Mouse (Mus musculus): ENCODE data around the gene Map3k15.

The Map3k15 gene

DNA sequence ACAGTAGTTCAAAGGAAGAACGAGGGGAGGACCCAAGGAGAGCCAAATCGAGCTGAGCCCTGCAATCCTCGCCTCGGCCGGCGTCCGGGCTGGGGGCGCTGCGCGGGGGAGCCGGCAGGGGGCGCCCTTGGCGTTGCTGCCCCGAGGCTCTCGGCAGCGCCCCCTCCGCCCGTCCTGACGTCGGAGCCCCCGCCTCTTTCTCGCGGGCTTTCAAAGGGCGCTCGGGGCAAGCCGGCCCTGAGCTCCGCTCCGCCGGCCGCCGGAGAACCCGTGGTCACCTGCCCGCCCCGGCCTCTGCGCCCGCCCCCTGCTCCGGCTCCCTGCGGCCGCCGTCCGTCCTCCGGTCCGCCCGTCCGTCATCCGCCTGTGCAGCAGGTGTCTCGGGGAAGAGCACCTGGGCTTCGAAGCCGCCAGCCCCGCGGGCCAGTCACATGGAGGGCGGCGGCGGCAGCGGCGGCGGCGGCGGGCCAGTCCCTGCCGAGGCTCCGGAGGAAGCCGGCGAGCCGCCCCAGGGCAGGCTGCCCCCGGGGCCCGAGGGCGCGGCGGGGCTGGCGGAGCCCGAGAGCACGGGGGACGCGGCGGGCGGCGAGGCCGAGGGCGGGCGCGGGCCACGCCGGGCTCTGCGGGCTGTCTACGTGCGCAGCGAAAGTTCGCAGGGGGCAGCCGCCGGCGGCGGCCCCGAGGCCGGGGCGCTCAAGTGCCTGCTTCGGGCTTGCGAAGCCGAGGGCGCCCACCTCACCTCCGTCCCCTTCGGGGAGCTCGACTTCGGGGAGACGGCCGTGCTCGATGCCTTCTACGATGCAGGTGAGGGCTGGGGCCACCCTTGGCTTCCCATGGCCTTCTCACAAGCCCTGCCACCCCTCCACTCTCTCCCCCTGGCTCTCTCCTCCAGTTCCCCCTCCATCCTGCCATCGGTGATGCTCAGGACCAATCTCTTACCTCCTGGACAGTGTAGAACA, at the start of gene Map3k15:
TSS of gene Map3k15 (plus strand) at position 432 of the 959 bp plus-strand sequence.
- CTCF ChIA-PET, result no interaction called here

DNA sequence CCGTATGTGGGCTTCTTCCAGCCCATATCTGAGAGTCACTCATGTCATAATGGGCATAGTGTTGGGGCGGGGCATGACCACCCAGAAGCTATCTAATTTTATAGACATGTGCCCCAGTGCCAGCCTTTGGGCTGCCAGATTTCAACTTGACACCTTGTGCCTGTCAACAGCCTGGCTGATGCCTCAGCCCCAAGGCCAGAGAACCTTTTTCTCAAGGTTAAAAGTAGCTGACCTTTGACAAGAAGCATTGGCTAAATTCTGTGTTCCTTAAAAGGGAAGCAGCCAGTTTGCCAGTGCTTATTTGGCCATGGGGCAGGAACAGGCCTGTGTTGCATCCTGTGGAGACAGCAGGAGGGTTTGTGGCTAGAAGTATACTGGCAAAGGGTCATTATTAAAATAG, 45.7 kb upstream of the Map3k15 start:
- CTCF ChIA-PET, result interaction anchor here (0.6 kb wide), 1 partner anchor 289 kb away, joined by 6 read pairs; no protein-coding TSS in a partner anchor

DNA sequence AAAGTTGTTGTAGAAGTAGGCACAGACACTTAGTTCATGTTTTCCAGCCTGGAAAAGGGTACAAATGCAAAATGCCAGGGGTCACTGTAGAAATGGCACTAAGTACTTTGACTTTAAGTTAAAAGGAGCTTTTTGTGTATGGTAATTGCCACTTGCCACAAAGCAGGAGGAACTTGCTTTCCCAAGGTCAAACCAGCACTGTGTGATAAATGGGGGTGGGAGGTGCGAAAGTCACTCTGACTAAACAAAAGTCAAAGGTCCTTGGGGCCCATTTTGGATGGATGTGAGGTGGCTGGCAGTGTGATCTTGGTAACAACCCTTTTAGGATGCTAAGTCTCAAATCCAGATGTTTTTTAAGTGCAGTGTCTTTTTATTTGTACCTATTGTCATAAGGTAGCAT, 44.6 kb upstream of the Map3k15 start:
- CTCF ChIA-PET, result no interaction called here

DNA sequence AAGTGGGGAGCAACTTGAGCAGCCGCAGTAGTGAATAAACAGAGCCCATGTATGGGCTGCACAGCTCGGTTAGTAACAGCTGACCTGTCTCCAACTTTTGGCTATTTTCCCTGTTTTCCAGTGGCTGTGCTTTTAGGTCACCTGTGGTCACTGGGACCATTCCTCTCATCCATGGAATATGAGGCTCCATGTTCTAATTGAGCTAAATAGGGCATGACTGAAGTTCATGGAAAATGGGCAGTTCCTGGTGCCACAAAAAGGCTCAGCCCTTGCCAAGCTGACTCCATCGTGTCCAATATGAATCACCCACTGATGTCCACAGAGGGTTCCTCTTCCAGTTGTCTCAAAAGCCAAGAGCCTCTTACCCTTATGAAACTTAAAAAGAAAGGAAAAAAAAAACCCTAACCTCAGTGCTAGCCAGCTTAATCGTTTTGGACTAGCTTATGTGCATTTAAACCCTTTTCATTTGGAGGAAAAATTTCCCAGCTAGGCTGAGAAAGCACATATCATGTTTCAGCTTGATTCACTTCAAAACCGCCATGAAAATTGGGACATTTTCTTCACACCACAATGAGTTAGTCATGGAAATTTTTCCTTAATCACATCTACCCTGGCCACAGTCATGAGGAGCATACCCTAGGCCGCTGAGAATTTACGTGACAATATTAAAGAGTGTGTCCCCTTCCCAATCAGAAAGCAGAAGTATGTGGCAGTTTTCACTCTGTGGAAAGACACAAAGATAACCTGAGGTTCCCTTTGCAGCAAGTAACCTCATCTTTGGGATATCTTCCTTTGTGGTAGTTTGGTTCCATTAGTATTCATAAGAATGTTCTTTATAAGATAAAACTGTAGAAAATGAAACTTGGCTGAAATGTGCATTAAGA, 34.4 kb upstream of the Map3k15 start:
- CTCF ChIA-PET, result no interaction called here

GRCm38 (mm10) chrX:159954430-159954779, 33.8 kb upstream of the Map3k15 start:
- CTCF ChIA-PET, result no interaction called here

DNA sequence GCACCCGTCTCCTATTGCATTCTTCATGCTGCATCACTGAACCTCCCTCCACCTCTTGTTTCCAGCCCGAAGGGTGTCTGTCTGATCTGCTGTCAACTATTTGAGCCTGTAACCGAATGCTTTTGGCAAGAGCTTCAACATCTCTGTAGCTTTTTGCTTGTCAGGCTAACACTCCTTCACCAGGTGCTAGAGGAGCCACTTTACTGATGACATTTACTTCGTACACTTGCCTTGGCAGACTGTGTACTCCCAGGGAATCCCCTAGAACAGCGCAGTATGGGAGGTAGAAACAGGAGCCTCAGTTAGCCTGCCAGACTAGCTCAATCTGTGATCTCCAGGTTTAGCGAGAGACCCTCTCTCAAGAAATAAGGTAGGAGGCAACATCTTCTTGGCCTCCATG, 32.8 kb upstream of the Map3k15 start:
- CTCF ChIA-PET, result no interaction called here

DNA sequence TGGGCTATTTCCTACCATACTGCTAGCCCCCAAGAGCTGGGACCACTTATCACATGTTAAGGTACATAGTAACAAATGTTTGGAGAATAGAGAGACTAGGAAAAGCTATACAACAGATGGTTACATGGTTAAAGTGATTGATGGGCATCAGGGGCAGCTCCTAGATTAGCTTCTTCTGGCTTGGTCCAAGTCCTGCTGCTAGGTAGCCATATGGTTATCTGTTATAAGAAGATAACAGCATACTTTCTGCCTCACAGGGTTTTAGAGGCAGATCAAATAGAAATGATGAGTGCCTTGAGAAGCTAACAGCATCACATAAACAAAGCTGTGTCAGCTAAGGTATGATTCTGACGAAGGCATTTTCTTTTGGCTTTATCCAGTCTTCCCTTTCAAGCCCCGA, 26.8 kb upstream of the Map3k15 start:
- CTCF ChIA-PET, result interaction anchor here (0.7 kb wide), 1 partner anchor 30 kb away, joined by 3 read pairs; no protein-coding TSS in a partner anchor

- CTCF ChIA-PET, result no interaction called here
These were observed 25.0 kb upstream of the Map3k15 start for GRCm38 (mm10) chrX:159963273-159963672.

- CTCF ChIA-PET, result no interaction called here
These were observed 24.3 kb upstream of the Map3k15 start for GRCm38 (mm10) chrX:159963925-159964324.

- CTCF ChIA-PET, result no interaction called here
These were observed 19.2 kb upstream of the Map3k15 start for GRCm38 (mm10) chrX:159969025-159969424.

DNA sequence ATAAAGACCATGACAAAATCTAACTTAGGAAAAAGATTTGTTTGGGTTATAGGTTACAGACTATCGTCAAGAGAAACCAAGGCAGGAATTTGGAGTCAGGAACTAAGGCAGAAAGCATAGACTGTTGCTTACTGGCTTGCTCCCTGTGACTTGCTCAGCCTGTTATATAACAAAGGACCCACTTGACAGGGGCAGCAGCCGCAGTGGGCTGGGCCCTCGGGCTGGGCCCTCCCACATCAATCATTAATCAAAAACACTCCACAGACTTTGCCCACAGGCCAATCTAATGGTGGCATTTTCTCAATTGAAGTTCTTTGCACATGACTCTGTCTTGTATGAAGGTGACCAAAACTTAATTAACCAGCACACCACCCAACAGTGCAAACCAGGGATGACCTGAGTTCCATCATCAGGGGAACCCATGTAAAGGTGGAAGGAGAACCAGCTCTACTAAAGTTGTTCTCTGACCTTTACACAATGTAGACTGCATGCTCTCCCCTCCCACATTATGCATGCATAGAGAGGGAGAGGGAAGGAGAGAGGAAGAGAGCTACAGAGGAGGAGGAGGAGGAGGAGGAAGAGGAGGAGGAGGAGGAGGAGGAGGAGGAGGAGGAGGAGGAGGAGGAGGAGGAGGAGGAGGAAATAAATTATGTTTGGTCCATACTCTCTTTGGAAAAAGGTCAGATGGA, 17.0 kb upstream of the Map3k15 start:
- CTCF ChIA-PET, result interaction anchor here (0.7 kb wide), 1 partner anchor 152 kb away, joined by 5 read pairs; no protein-coding TSS in a partner anchor

DNA sequence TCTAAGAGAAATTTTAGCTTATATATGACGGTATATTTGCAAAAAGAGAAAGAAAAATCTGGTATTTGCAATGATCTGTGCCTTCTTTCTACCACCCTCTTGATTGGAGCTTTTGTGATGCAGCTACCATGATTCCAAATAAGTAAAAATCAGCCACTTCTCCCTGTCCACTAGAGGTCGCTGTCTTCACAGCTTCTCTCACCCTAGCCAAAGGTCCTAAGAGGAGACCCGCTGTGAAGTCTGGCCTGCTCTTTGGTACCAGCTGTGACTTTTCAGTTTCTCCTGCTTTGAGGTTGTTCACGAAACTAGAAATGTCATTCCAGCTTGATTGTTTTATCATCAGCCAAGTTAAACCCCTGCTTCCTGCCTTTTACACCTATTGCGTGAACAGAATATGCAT, 14.5 kb upstream of the Map3k15 start:
- CTCF ChIA-PET, result interaction anchor here (0.6 kb wide), 1 partner anchor 92 kb away, joined by 6 read pairs; no protein-coding TSS in a partner anchor

DNA sequence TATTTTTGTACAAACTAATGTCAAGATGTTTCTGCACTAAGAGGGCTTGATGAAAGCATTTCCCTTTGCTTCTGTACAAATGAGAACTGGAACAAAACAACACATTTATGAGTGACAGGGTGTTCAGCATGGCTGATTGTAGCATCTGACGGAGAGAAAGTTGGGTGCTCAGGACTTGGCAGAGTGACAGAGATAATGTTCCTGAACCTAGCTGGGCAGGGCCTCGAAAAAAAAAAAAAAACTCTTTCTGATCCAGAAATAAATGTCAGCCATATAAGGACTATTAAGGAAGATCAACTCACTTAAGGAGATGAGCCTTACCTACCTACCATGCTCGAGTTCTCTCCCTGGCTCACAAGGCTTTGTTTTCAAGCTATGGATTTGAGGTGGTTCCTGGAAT, 12.0 kb upstream of the Map3k15 start:
- CTCF ChIA-PET, result no interaction called here

DNA sequence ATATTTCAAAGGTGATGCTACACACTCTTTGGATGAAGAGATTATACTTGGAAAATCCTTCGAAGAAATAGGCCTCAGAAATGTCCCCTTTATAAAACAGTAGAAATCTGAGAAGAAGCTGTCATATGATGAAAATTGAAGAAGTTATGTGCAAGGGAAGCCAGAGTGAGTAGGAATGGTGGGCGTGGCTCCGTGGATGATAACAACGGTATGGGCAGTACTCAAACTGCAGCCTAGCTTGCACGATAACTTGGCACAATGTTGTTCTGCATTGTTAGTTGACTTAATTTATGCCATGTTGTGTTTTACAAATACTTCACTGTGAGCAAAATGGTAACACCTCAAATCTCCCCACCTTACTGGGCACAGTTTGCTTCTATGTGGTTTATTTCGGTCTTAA, 7.6 kb downstream of the Map3k15 start:
- CTCF ChIA-PET, result no interaction called here

GRCm38 (mm10) chrX:160053306-160053705, 65.1 kb downstream of the Map3k15 start:
- CTCF ChIA-PET, result no interaction called here

- CTCF ChIA-PET, result no interaction called here
These were observed 66.4 kb downstream of the Map3k15 start for GRCm38 (mm10) chrX:160054643-160055042.

GRCm38 (mm10) chrX:160091973-160092372, 103.7 kb downstream of the Map3k15 start:
- CTCF ChIA-PET, result no interaction called here

DNA sequence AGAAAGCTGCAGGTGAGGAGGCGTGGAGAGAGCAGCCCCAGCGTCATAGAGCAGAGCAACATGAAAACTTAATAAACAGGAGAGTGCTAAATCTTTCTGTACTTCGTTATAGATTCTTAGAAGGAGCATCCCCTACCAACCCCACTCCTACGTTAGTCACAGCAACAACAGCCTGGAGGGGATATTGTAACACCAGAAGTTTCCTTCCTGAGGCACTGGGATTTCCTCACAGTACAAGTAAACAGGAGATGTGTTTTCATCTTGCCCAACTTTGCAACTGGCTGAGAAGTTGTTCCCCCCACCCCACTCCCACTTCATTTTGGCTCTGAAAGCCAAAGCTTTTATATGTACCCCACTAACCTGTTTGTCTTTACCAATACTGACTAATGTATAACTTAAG, 119.6 kb downstream of the Map3k15 start:
- CTCF ChIA-PET, result no interaction called here

DNA sequence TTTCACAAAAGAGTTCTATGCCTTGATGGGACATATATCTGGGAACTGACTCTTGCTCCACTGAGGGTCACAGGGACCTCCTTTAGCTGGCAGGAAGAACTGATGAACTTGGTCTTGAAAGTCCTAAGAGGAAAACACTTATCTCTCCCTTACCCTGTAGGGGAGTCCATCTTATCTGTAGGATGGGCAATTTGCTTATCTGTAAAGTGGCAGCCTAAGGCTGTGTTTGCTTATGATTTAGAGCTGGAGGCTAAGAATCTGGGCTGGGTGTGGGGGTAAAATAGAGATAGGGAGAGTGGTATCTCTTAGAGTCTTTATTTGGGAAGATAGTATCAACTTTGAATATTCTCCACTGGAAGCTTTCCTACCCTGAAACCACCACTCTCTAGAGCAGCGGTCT, 125.5 kb downstream of the Map3k15 start:
- CTCF ChIA-PET, result no interaction called here

DNA sequence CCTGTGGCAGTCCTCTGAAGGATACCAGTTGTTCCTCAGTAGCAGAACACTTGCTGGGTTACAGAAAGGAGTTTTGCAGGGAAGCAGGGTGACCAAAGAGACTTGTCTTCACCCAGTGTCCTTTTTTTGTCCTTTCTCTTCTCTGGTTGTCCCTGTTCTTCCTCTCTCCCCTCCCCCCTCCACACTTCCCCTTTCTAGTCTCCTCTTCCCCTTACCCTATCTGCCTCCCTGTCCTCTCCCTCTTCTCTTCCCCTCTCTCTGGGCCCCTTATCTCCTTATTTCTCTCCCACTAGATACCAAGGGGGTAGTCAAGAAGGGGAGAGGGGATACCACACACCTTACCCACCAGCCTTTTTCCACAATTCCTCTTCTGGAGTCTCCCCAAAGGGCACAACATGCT, 127.8 kb downstream of the Map3k15 start:
- CTCF ChIA-PET, result no interaction called here

- CTCF ChIA-PET, result no interaction called here
These were observed 128.4 kb downstream of the Map3k15 start for GRCm38 (mm10) chrX:160116658-160117057.
